Comparison of ENCODE assay signal across 25 mouse cellular contexts in genomic region chr11:120107796-120108195, GRCm38 (mm10). TPM values are rescaled to one million over a fixed set of nuclear protein-coding genes. Genes with fewer than 3 reads are reported as not detected.
DNase-seq lines count a peak whose midpoint lies in the region; ATAC-seq lines count a peak whose summit lies in the region.
"Had no signal": no experiment of that assay in that cellular context is flagged by ENCODE, and none has a peak within 500 bp of the region (broad histone marks: within the 10 kb centered on the region; RNA-seq: fewer than 3 reads in every experiment).

No protein-coding gene starts in this region.

- no peak overlapping the region for H3K4me3 ChIP-seq in limb, embryonic 13.5 days
- H3K4me3 ChIP-seq: embryonic facial prominence, embryonic 10.5 days; embryonic facial prominence, embryonic 15.5 days; forebrain, embryonic 13.5 days; heart, adult 2 months; hindbrain, embryonic 10.5 days; intestine, embryonic 15.5 days; megakaryocyte, embryonic 14.5 days; midbrain, embryonic 13.5 days had no signal

- 80% methylated on average over 9 of the region's 9 CpGs for WGBS in limb, embryonic 13.5 days

- no peak overlapping the region for H3K4me2 ChIP-seq in limb, embryonic 13.5 days (replicated peaks)
- H3K4me2 ChIP-seq: embryonic facial prominence, embryonic 15.5 days; forebrain, embryonic 13.5 days; intestine, embryonic 15.5 days; liver, embryonic 11.5 days; midbrain, embryonic 13.5 days had no signal

- H3K27ac ChIP-seq in limb, embryonic 13.5 days: no peak overlapping the region
- H3K27ac ChIP-seq: embryonic facial prominence, embryonic 10.5 days; embryonic facial prominence, embryonic 15.5 days; forebrain, embryonic 13.5 days; heart, adult 2 months; hindbrain, embryonic 10.5 days; hindbrain, postnatal 0 days; intestine, embryonic 15.5 days; midbrain, embryonic 13.5 days had no signal

- peaks cover 60% of the 10 kb centered on the region for H3K36me3 ChIP-seq in limb, embryonic 13.5 days

- peak overlapping the region; percentile 31; the same call in 1 of the 2 replicates for H3K9ac ChIP-seq in limb, embryonic 13.5 days
- H3K9ac ChIP-seq: embryonic facial prominence, embryonic 15.5 days; forebrain, embryonic 13.5 days; intestine, embryonic 15.5 days; midbrain, embryonic 13.5 days had no signal

- ATAC-seq in limb, embryonic 13.5 days (ENCODE audit: low FRiP score, low read depth): no peak
- no peak for ATAC-seq in megakaryocyte, adult 5-6 weeks (ENCODE audit: poor library complexity, severe bottlenecking)
- ATAC-seq: forebrain, embryonic 13.5 days; hindbrain, postnatal 0 days; intestine, embryonic 15.5 days; midbrain, embryonic 13.5 days had no signal

- H3K27me3 ChIP-seq in limb, embryonic 13.5 days: peaks cover 2% of the 10 kb centered on the region; the same call in 1 of the 2 replicates
- H3K27me3 ChIP-seq: embryonic facial prominence, embryonic 15.5 days; forebrain, embryonic 13.5 days; intestine, embryonic 15.5 days; megakaryocyte, embryonic 14.5 days; midbrain, embryonic 13.5 days had no signal

- no peaks in the 10 kb centered on the region for H3K9me3 ChIP-seq in limb, embryonic 13.5 days
- H3K9me3 ChIP-seq: embryonic facial prominence, embryonic 10.5 days; embryonic facial prominence, embryonic 15.5 days; forebrain, embryonic 13.5 days; G1E; hindbrain, embryonic 10.5 days; intestine, embryonic 15.5 days; megakaryocyte, embryonic 14.5 days; midbrain, embryonic 13.5 days had no signal

- peak; percentile 95 for DNase-seq in heart, adult 11 months
- no peak for DNase-seq in heart, adult 8-10 months (ENCODE audit: low spot score)
- DNase-seq in kidney, adult 8-10 months: peak; percentile 49 to 81
- DNase-seq in kidney, postnatal 10 days: no peak
- peak; percentile 69 for DNase-seq in kidney, adult 9 months
- DNase-seq: adrenal gland, adult 8-10 months; cerebellum, adult 8-10 months; cerebellum, postnatal 25 days; gastrocnemius, postnatal 25 days; heart, adult 2 months; heart, postnatal 14 days; layer of hippocampus, adult 9-11 months; lung, postnatal 36 days had no signal

- H3K4me1 ChIP-seq in limb, embryonic 13.5 days: peaks cover 24% of the 10 kb centered on the region
- H3K4me1 ChIP-seq: intestine, embryonic 15.5 days had no signal

RNA-seq across cellular contexts. Expression of gene Ndufaf8, which starts 9.1 kb away (rescaled TPM):
- total RNA-seq in heart, adult 8-10 months (2022): 100 to 1,000 TPM in 1 of 4 experiments, 10 to 100 TPM in 3; 68.5 to 103 (median 82.8) TPM
- polyA plus RNA-seq in limb, embryonic 13.5 days (2015; fragmentation: Nextera tagmentation; extraction: Ambion mirVana): 69.3 and 76.9 TPM in 2 replicates
- 9.6 and 21.6 TPM in 2 replicates for total RNA-seq in megakaryocyte, adult 5-6 weeks (2015)
- 11.7 and 16.2 TPM in 2 replicates for total RNA-seq in megakaryocyte, adult 5-6 weeks (2017)

RNA-seq across cellular contexts. Expression of gene Tepsin, which starts 9.3 kb away (rescaled TPM):
- total RNA-seq in heart, adult 8-10 months (2022): 1 to 10 TPM; 4.8 to 7.0 (median 6.9) TPM
- 18.1 and 18.5 TPM in 2 replicates for polyA plus RNA-seq in limb, embryonic 13.5 days (2015; fragmentation: Nextera tagmentation; extraction: Ambion mirVana)
- 13.4 and 14.3 TPM in 2 replicates for total RNA-seq in megakaryocyte, adult 5-6 weeks (2015)
- 14.8 and 18.8 TPM in 2 replicates for total RNA-seq in megakaryocyte, adult 5-6 weeks (2017)

RNA-seq across cellular contexts. Expression of gene Cep131, which starts 21.2 kb away (rescaled TPM):
- 10 to 100 TPM in 3 of 4 experiments, 1 to 10 TPM in 1; 8.9 to 16.0 (median 11.7) TPM for total RNA-seq in heart, adult 8-10 months (2022)
- 27.3 and 29.0 TPM in 2 replicates for polyA plus RNA-seq in limb, embryonic 13.5 days (2015; fragmentation: Nextera tagmentation; extraction: Ambion mirVana)
- total RNA-seq in megakaryocyte, adult 5-6 weeks (2015): 5.2 and 5.8 TPM in 2 replicates
- total RNA-seq in megakaryocyte, adult 5-6 weeks (2017): 9.3 and 16.3 TPM in 2 replicates

RNA-seq across cellular contexts. Expression of gene Slc38a10, which starts 43.4 kb away (rescaled TPM):
- total RNA-seq in heart, adult 8-10 months (2022): 100 to 1,000 TPM in 1 of 4 experiments, 10 to 100 TPM in 3; 88.9 to 104 (median 91.6) TPM
- polyA plus RNA-seq in limb, embryonic 13.5 days (2015; fragmentation: Nextera tagmentation; extraction: Ambion mirVana): 86.4 and 94.5 TPM in 2 replicates
- 23.4 and 27.7 TPM in 2 replicates for total RNA-seq in megakaryocyte, adult 5-6 weeks (2015)
- total RNA-seq in megakaryocyte, adult 5-6 weeks (2017): 31.9 and 32.6 TPM in 2 replicates

Comparison
In these comparisons a context has a peak if more than half of its experiments do, and no peak if none do; other contexts are left out.
1. DNase-seq: peak in heart, adult 11 months (single experiment), kidney, adult 8-10 months (2 of 2) and kidney, adult 9 months (single experiment); none in heart, adult 8-10 months (single experiment) and kidney, postnatal 10 days (single experiment).